Mouse (Mus musculus) adrenal gland, adult 18-20 months (tissue): ENCODE measurements around the gene Rrp36. TPM values are rescaled to one million over a fixed set of nuclear protein-coding genes. Genes with fewer than 3 reads are reported as not detected.

ENCODE experiments used
- DNase-seq, 2 experiments: peaks; one replicate each; pipeline ENCODE4 v3.0.0; 2021 to 2022; ENCODE audit warnings: low spot score in 2 of 2
- total RNA-seq, 2 experiments: library from RNA; stranded (reverse); gene quantifications; 1 replicate in 1 of 2; 2 replicates in 1 of 2; pipeline ENCODE4 v1.2.3; 2021

The Rrp36 gene
- total RNA-seq, 2 experiments from 2014 or later: 25.9 to 29.8 TPM

- DNase-seq: peak in 1 of 2 experiments; percentile 17
Observed at GRCm38 (mm10) chr17:46649811-46650210, 24.3 kb downstream of the Rrp36 start.

GRCm38 (mm10) chr17:46648436-46648835, 25.7 kb downstream of the Rrp36 start:
- no peak for DNase-seq

- no peak for DNase-seq
Observed at GRCm38 (mm10) chr17:46647279-46647678, 26.9 kb downstream of the Rrp36 start.

GRCm38 (mm10) chr17:46646322-46646662, 27.9 kb downstream of the Rrp36 start:
- DNase-seq: no peak

- DNase-seq: peak; percentile 99
Observed at GRCm38 (mm10) chr17:46645561-46646321, 28.4 kb downstream of the Rrp36 start, which contains the start of the genes Klc4 and Mrpl2. Gene Klc4, minus strand, starts transcription at chr17:46646022. Gene Mrpl2, plus strand, starts transcription at chr17:46646229.

- DNase-seq: peak; percentile 54 to 56
Observed at GRCm38 (mm10) chr17:46644916-46645475, 29.2 kb downstream of the Rrp36 start.

- DNase-seq: no peak
Observed at GRCm38 (mm10) chr17:46644152-46644805, 29.9 kb downstream of the Rrp36 start.

GRCm38 (mm10) chr17:46642060-46642459, 32.1 kb downstream of the Rrp36 start:
- DNase-seq: no peak

GRCm38 (mm10) chr17:46639929-46640328, 34.2 kb downstream of the Rrp36 start:
- no peak for DNase-seq

- DNase-seq: peak in 1 of 2 experiments; percentile 31
Observed at GRCm38 (mm10) chr17:46636831-46637523, 37.2 kb downstream of the Rrp36 start.

- DNase-seq: no peak
Observed at GRCm38 (mm10) chr17:46629685-46630441, 44.3 kb downstream of the Rrp36 start.

GRCm38 (mm10) chr17:46628791-46629684, 45.1 kb downstream of the Rrp36 start, which contains the start of gene Ptk7:
Gene Ptk7, minus strand, starts transcription at chr17:46629504.
- DNase-seq: peak; percentile 37 to 53

- DNase-seq: no peak
Observed at GRCm38 (mm10) chr17:46628471-46628790, 45.7 kb downstream of the Rrp36 start.

GRCm38 (mm10) chr17:46627409-46627808, 46.7 kb downstream of the Rrp36 start:
- DNase-seq: no peak

GRCm38 (mm10) chr17:46624598-46624997, 49.6 kb downstream of the Rrp36 start:
- no peak for DNase-seq

- no peak for DNase-seq
Observed at GRCm38 (mm10) chr17:46623819-46624557, 50.2 kb downstream of the Rrp36 start.

- DNase-seq: no peak
Observed at GRCm38 (mm10) chr17:46622269-46622668, 51.9 kb downstream of the Rrp36 start.

GRCm38 (mm10) chr17:46621324-46621723, 52.8 kb downstream of the Rrp36 start:
- DNase-seq: peak in 1 of 2 experiments; percentile 29
